Mouse (Mus musculus) bone marrow, adult 2 months (tissue): ENCODE results near the gene 1190007I07Rik. TPM values are rescaled to one million over a fixed set of nuclear protein-coding genes. Genes with fewer than 3 reads are reported as not detected.

Experiments
- polyA plus RNA-seq: library from polyadenylated mRNA; stranded (reverse); fragments of >200 nt; gene quantifications from 2 replicates; pipeline ENCODE4 v1.2.4, GENCODE M21; 2011; ENCODE audit warnings: low replicate concordance; ENCODE audit not compliant: missing spikeins, insufficient read depth, insufficient read length

The 1190007I07Rik gene
- polyA plus RNA-seq, 1 experiment: 38.3 TPM

Other genes with a start within 250 kb of the 1190007I07Rik start
- gene Gm1553, start 130.6 kb downstream of the 1190007I07Rik start, polyA plus RNA-seq: not detected in 2 replicates
- 21.6 and 27.5 TPM in 2 replicates for gene Tdg, start 6.6 kb upstream of the 1190007I07Rik start, polyA plus RNA-seq
- not detected in 2 replicates for gene Glt8d2, start 67.4 kb upstream of the 1190007I07Rik start, polyA plus RNA-seq
- 6.3 and 10.6 TPM in 2 replicates for gene Hcfc2, start 72.9 kb upstream of the 1190007I07Rik start, polyA plus RNA-seq
- 27.1 and 40.3 TPM in 2 replicates for gene Nfyb, start 140.9 kb upstream of the 1190007I07Rik start, polyA plus RNA-seq
- gene Txnrd1, start 210.7 kb upstream of the 1190007I07Rik start, polyA plus RNA-seq: 13.1 and 20.2 TPM in 2 replicates
- 2.0 and 5.8 TPM in 2 replicates for gene Eid3, start 243.4 kb upstream of the 1190007I07Rik start, polyA plus RNA-seq